Mouse (Mus musculus) hematopoietic stem cell, adult 5-6 weeks (primary cell): ENCODE measurements around the gene Cdca5. TPM values are rescaled to one million over a fixed set of nuclear protein-coding genes. Genes with fewer than 3 reads are reported as not detected.
"Not testable (repeated sequence)": the region's sequence is repeated elsewhere in the genome, so short reads cannot be mapped to it uniquely, and the experiment has no call there.

Experiments used
- ATAC-seq, 2 experiments: fragments of 125-278 bp in 1 of 2; replicated peaks in 1 of 2; 2 replicates each; pipeline ENCODE4 v1.8.0; 2016 to 2017; ENCODE audit warnings: inconsistent platforms in 2 of 2, mild to moderate bottlenecking in 2 of 2, moderate number of reproducible peaks in 2 of 2, low read depth in 1 of 2, moderate TSS enrichment in 1 of 2; ENCODE audit not compliant: low FRiP score in 2 of 2, poor library complexity in 2 of 2, severe bottlenecking in 2 of 2, insufficient read depth in 1 of 2, low TSS enrichment in 1 of 2
- total RNA-seq: library from RNA; stranded (forward); fragments of 172-1452, 232-1000 nt; gene quantifications from 2 replicates; pipeline ENCODE4 v1.2.3, GENCODE M21; 2017

Cdca5 gene
- total RNA-seq, 1 experiment from 2014 or later: 25.8 TPM

GRCm38 (mm10) chr19:6124898-6125297, 40.1 kb downstream of the Cdca5 start:
- ATAC-seq: no peak

- ATAC-seq: no peak
Measured at GRCm38 (mm10) chr19:6126289-6126688, 41.5 kb downstream of the Cdca5 start.

GRCm38 (mm10) chr19:6126789-6127580, 42.2 kb downstream of the Cdca5 start:
- ATAC-seq: no peak

GRCm38 (mm10) chr19:6127760-6128341, 43.1 kb downstream of the Cdca5 start, which contains the start of gene Snx15:
Gene Snx15, minus strand, starts transcription at chr19:6128304.
- peak; percentile 96 to 97 for ATAC-seq

GRCm38 (mm10) chr19:6130414-6131128, 45.8 kb downstream of the Cdca5 start:
- not testable (repeated sequence) for ATAC-seq

- ATAC-seq: no peak
Measured at GRCm38 (mm10) chr19:6132171-6132827, 47.5 kb downstream of the Cdca5 start.

GRCm38 (mm10) chr19:6133197-6133596, 48.4 kb downstream of the Cdca5 start:
- not testable (repeated sequence) for ATAC-seq

- ATAC-seq: no peak
Measured at GRCm38 (mm10) chr19:6136397-6136796, 51.6 kb downstream of the Cdca5 start.

GRCm38 (mm10) chr19:6139701-6140100, 54.9 kb downstream of the Cdca5 start:
- ATAC-seq: no peak

GRCm38 (mm10) chr19:6140374-6140677, 55.5 kb downstream of the Cdca5 start:
- peak in 1 of 2 experiments; percentile 37; a peak in 2 of 4 replicates for ATAC-seq

- ATAC-seq: peak; percentile 89 to 90
Measured at GRCm38 (mm10) chr19:6140678-6141393, 56.1 kb downstream of the Cdca5 start, which contains the start of gene Batf2. Gene Batf2, plus strand, starts transcription at chr19:6140983.

GRCm38 (mm10) chr19:6141394-6141749, 56.6 kb downstream of the Cdca5 start, which contains the start of gene Arl2:
Gene Arl2, minus strand, starts transcription at chr19:6141548.
- peak; percentile 75 to 79 for ATAC-seq

Other genes with a start within 250 kb of the Cdca5 start
- gene Frmd8, start 209.7 kb upstream of the Cdca5 start, total RNA-seq: 26.4 and 31.8 TPM in 2 replicates
- gene Slc25a45, start 207.2 kb upstream of the Cdca5 start, total RNA-seq: 48.1 and 60.3 TPM in 2 replicates
- 2.4 and 2.6 TPM in 2 replicates for gene Tigd3, start 190.8 kb upstream of the Cdca5 start, total RNA-seq
- gene Dpf2, start 172.0 kb upstream of the Cdca5 start, total RNA-seq: 121 and 154 TPM in 2 replicates
- 0.25 TPM in 1 of 2 replicates, not detected in the other for gene Cdc42ep2, start 160.2 kb upstream of the Cdca5 start, total RNA-seq
- 39.6 and 68.5 TPM in 2 replicates for gene Pola2, start 120.8 kb upstream of the Cdca5 start, total RNA-seq
- gene Slc22a20, start 98.8 kb upstream of the Cdca5 start, total RNA-seq: not detected in 2 replicates
- gene Capn1, start 69.1 kb upstream of the Cdca5 start, total RNA-seq: 32.4 and 37.5 TPM in 2 replicates
- gene Syvn1, start 38.4 kb upstream of the Cdca5 start, total RNA-seq: 7.0 and 9.4 TPM in 2 replicates
- gene Mrpl49, start 27.2 kb upstream of the Cdca5 start, total RNA-seq: 37.0 and 38.9 TPM in 2 replicates
- gene Fau, start 27.1 kb upstream of the Cdca5 start, total RNA-seq: 1,306 and 2,041 TPM in 2 replicates
- 8.3 and 11.5 TPM in 2 replicates for gene Znhit2, start 23.8 kb upstream of the Cdca5 start, total RNA-seq
- 1.3 and 3.0 TPM in 2 replicates for gene Tm7sf2, start 16.6 kb upstream of the Cdca5 start, total RNA-seq
- 46.8 and 52.8 TPM in 2 replicates for gene Vps51, start 7.8 kb upstream of the Cdca5 start, total RNA-seq
- gene Tmem262, start 5.0 kb upstream of the Cdca5 start, total RNA-seq: not detected in 2 replicates
- not detected in 2 replicates for gene Gm28374, start 2.7 kb upstream of the Cdca5 start, total RNA-seq
- gene Zfpl1, start within 50 bp of the Cdca5 start, total RNA-seq: 23.5 and 68.8 TPM in 2 replicates
- gene AC131692.1, start 9.4 kb downstream of the Cdca5 start, total RNA-seq: 1.3 and 1.5 TPM in 2 replicates
- gene Naaladl1, start 20.8 kb downstream of the Cdca5 start, total RNA-seq: 0.13 TPM in 1 of 2 replicates, not detected in the other
- 5.0 and 6.8 TPM in 2 replicates for gene Sac3d1, start 33.7 kb downstream of the Cdca5 start, total RNA-seq
- 3.4 and 13.4 TPM in 2 replicates for gene Snx15, start 43.3 kb downstream of the Cdca5 start, total RNA-seq
- gene Batf2, start 56.0 kb downstream of the Cdca5 start, total RNA-seq: 3.3 and 5.6 TPM in 2 replicates
- gene Arl2, start 56.6 kb downstream of the Cdca5 start, total RNA-seq: 24.9 and 37.0 TPM in 2 replicates
- gene Majin, start 99.4 kb downstream of the Cdca5 start, total RNA-seq: not detected in 2 replicates
- gene Gpha2, start 141.4 kb downstream of the Cdca5 start, total RNA-seq: 1.3 TPM in 1 of 2 replicates, not detected in the other
- 5.5 and 6.2 TPM in 2 replicates for gene Ppp2r5b, start 150.9 kb downstream of the Cdca5 start, total RNA-seq
- gene Atg2a, start 156.7 kb downstream of the Cdca5 start, total RNA-seq: 9.5 and 10.6 TPM in 2 replicates
- gene Ehd1, start 191.7 kb downstream of the Cdca5 start, total RNA-seq: 18.4 and 28.4 TPM in 2 replicates
- gene Cdc42bpg, start 221.5 kb downstream of the Cdca5 start, total RNA-seq: 2.9 and 4.3 TPM in 2 replicates
- 26.4 and 31.8 TPM in 2 replicates for gene Men1, start 250.0 kb downstream of the Cdca5 start, total RNA-seq